Mouse (Mus musculus): ENCODE results near the gene Rita1. TPM values are rescaled to one million over a fixed set of nuclear protein-coding genes. Genes with fewer than 3 reads are reported as not detected.

The Rita1 gene
- polyA plus RNA-seq, 1 experiment from 2014 or later, result 26.2 TPM

GRCm38 (mm10) chr5:120645851-120646250 lies 33.5 kb upstream of the Rita1 start:
- peaks cover 11% of the 10 kb centered on the region for H3K4me1 ChIP-seq (replicated peaks)
- peaks cover 50% of the 10 kb centered on the region for H3K27me3 ChIP-seq
- ATAC-seq (ENCODE audit: low FRiP score), result no peak
- H3K36me3 ChIP-seq, result no peaks in the 10 kb centered on the region
- no peak overlapping the region for H3K4me3 ChIP-seq
- no peaks in the 10 kb centered on the region for H3K9me3 ChIP-seq
- H3K4me2 ChIP-seq, result no peak overlapping the region
- WGBS, result 60% methylated on average over 6 of the region's 6 CpGs
- no peak overlapping the region for H3K9ac ChIP-seq
- no peak overlapping the region for H3K27ac ChIP-seq

GRCm38 (mm10) chr5:120644227-120644626 lies 31.8 kb upstream of the Rita1 start:
- H3K27ac ChIP-seq, result no peak overlapping the region
- no peak overlapping the region for H3K4me2 ChIP-seq
- ATAC-seq (ENCODE audit: low FRiP score), result no peak
- no peak overlapping the region for H3K4me3 ChIP-seq
- H3K36me3 ChIP-seq, result no peaks in the 10 kb centered on the region
- H3K9ac ChIP-seq, result no peak overlapping the region
- H3K27me3 ChIP-seq, result peaks cover 34% of the 10 kb centered on the region
- 90% methylated on average over 3 of the region's 3 CpGs for WGBS
- no peaks in the 10 kb centered on the region for H3K9me3 ChIP-seq
- peaks cover 8% of the 10 kb centered on the region for H3K4me1 ChIP-seq (replicated peaks)

- Histone ChIP-seq H3K36me3 (no peaks in the 10 kb centered on the region), H3K27ac (no peak overlapping the region), H3K9ac (no peak overlapping the region), H3K27me3 (peaks cover 27% of the 10 kb centered on the region), H3K4me1 (replicated peaks) (peaks cover 1% of the 10 kb centered on the region), H3K4me3 (no peak overlapping the region), H3K9me3 (no peaks in the 10 kb centered on the region), H3K4me2 (no peak overlapping the region)
- 74% methylated on average over 14 of the region's 14 CpGs for WGBS
- no peak for ATAC-seq (ENCODE audit: low FRiP score)
These were observed 31.1 kb upstream of the Rita1 start for GRCm38 (mm10) chr5:120643365-120644085.

- Histone ChIP-seq H3K4me1 (replicated peaks) (no peaks in the 10 kb centered on the region), H3K27me3 (no peaks in the 10 kb centered on the region)
- WGBS, result 91% methylated on average over 7 of the region's 7 CpGs
These were observed 27.7 kb upstream of the Rita1 start for GRCm38 (mm10) chr5:120640094-120640493.

GRCm38 (mm10) chr5:120635633-120636032 lies 23.2 kb upstream of the Rita1 start:
- H3K27me3 ChIP-seq, result peaks cover 15% of the 10 kb centered on the region
- H3K9me3 ChIP-seq, result no peaks in the 10 kb centered on the region
- no peak overlapping the region for H3K4me2 ChIP-seq
- H3K36me3 ChIP-seq, result no peaks in the 10 kb centered on the region
- no peak overlapping the region for H3K27ac ChIP-seq
- no peak overlapping the region for H3K4me3 ChIP-seq
- no peak overlapping the region for H3K9ac ChIP-seq
- H3K4me1 ChIP-seq (replicated peaks), result peaks cover 6% of the 10 kb centered on the region; the same call in 1 of the 2 replicates
- 90% methylated on average over 5 of the region's 5 CpGs for WGBS
- no peak for ATAC-seq (ENCODE audit: low FRiP score)

More at GRCm38 (mm10) chr5:120640094-120640493, 27.7 kb upstream of the Rita1 start:
- no peak overlapping the region for H3K9ac ChIP-seq
- H3K27ac ChIP-seq, result no peak overlapping the region
- H3K4me3 ChIP-seq, result no peak overlapping the region
- no peak overlapping the region for H3K4me2 ChIP-seq
- no peak for ATAC-seq (ENCODE audit: low FRiP score)
- no peaks in the 10 kb centered on the region for H3K36me3 ChIP-seq
- no peaks in the 10 kb centered on the region for H3K9me3 ChIP-seq

GRCm38 (mm10) chr5:120634860-120635259 lies 22.5 kb upstream of the Rita1 start:
- H3K4me1 ChIP-seq (replicated peaks), result peaks cover 6% of the 10 kb centered on the region; the same call in 1 of the 2 replicates
- no peaks in the 10 kb centered on the region for H3K9me3 ChIP-seq
- 34% methylated on average over 5 of the region's 5 CpGs for WGBS
- no peaks in the 10 kb centered on the region for H3K36me3 ChIP-seq
- peaks cover 22% of the 10 kb centered on the region for H3K27me3 ChIP-seq
- no peak overlapping the region for H3K4me2 ChIP-seq
- H3K9ac ChIP-seq, result no peak overlapping the region
- no peak overlapping the region for H3K27ac ChIP-seq
- no peak overlapping the region for H3K4me3 ChIP-seq
- ATAC-seq (ENCODE audit: low FRiP score), result no peak

- no peak within 1 kb of the TSS for H3K27ac ChIP-seq
- H3K4me3 ChIP-seq, result no peak within 1 kb of the TSS
- ATAC-seq (ENCODE audit: low FRiP score), result no peak
- H3K27me3 ChIP-seq, result peaks cover 30% of the 10 kb centered on the region
- H3K4me2 ChIP-seq, result no peak within 1 kb of the TSS
- no peak within 1 kb of the TSS for H3K9ac ChIP-seq
- no peaks in the 10 kb centered on the region for H3K9me3 ChIP-seq
- no peaks in the 10 kb centered on the region for H3K36me3 ChIP-seq
- 51% methylated on average over 9 of the region's 9 CpGs for WGBS
- peaks cover 6% of the 10 kb centered on the region; the same call in 1 of the 2 replicates for H3K4me1 ChIP-seq (replicated peaks)
These were observed 21.7 kb upstream of the Rita1 start, which contains the start of gene Cfap73 for GRCm38 (mm10) chr5:120634131-120634530. Cfap73 (minus strand) TSS chr5:120634235.

- 91% methylated on average over 5 of the region's 5 CpGs for WGBS
- H3K27me3 ChIP-seq, result peaks cover 33% of the 10 kb centered on the region
- no peak overlapping the region for H3K4me2 ChIP-seq
- no peak overlapping the region for H3K4me3 ChIP-seq
- H3K9ac ChIP-seq, result no peak overlapping the region
- no peak overlapping the region for H3K27ac ChIP-seq
- ATAC-seq (ENCODE audit: low FRiP score), result no peak
- peaks cover 18% of the 10 kb centered on the region for H3K4me1 ChIP-seq (replicated peaks)
- no peaks in the 10 kb centered on the region for H3K9me3 ChIP-seq
- peaks cover 14% of the 10 kb centered on the region for H3K36me3 ChIP-seq
These were observed 19.5 kb upstream of the Rita1 start for GRCm38 (mm10) chr5:120631892-120632291.

- Histone ChIP-seq H3K4me3 (peak overlapping the region; percentile 20), H3K36me3 (peaks cover 22% of the 10 kb centered on the region), H3K4me2 (peak overlapping the region; percentile 49), H3K9me3 (no peaks in the 10 kb centered on the region), H3K27ac (no peak overlapping the region), H3K9ac (peak overlapping the region; percentile 55; the same call in 1 of the 2 replicates), H3K4me1 (replicated peaks) (peaks cover 18% of the 10 kb centered on the region), H3K27me3 (peaks cover 33% of the 10 kb centered on the region)
- ATAC-seq (ENCODE audit: low FRiP score), result no peak
- WGBS, result 9% methylated on average over 29 of the region's 29 CpGs
These were observed 18.7 kb upstream of the Rita1 start for GRCm38 (mm10) chr5:120631128-120631527.

- Histone ChIP-seq H3K4me1 (replicated peaks) (peaks cover 18% of the 10 kb centered on the region), H3K27me3 (peaks cover 33% of the 10 kb centered on the region), H3K9me3 (no peaks in the 10 kb centered on the region), H3K27ac (no peak overlapping the region), H3K9ac (no peak overlapping the region), H3K36me3 (peaks cover 47% of the 10 kb centered on the region), H3K4me2 (no peak overlapping the region), H3K4me3 (no peak overlapping the region)
- 53% methylated on average over 7 of the region's 7 CpGs for WGBS
- ATAC-seq (ENCODE audit: low FRiP score), result no peak
These were observed 16.2 kb upstream of the Rita1 start for GRCm38 (mm10) chr5:120628624-120629023.

- peaks cover 33% of the 10 kb centered on the region for H3K27me3 ChIP-seq
- no peak overlapping the region for H3K9ac ChIP-seq
- H3K9me3 ChIP-seq, result no peaks in the 10 kb centered on the region
- no peak overlapping the region for H3K4me3 ChIP-seq
- WGBS, result 70% methylated on average over 15 of the region's 15 CpGs
- H3K27ac ChIP-seq, result no peak overlapping the region
- no peak overlapping the region for H3K4me2 ChIP-seq
- ATAC-seq (ENCODE audit: low FRiP score), result no peak
- peaks cover 56% of the 10 kb centered on the region for H3K36me3 ChIP-seq
- peaks cover 18% of the 10 kb centered on the region for H3K4me1 ChIP-seq (replicated peaks)
These were observed 15.3 kb upstream of the Rita1 start for GRCm38 (mm10) chr5:120627515-120628300.

GRCm38 (mm10) chr5:120626399-120626798 lies 14.0 kb upstream of the Rita1 start:
- Histone ChIP-seq H3K36me3 (peaks cover 69% of the 10 kb centered on the region), H3K4me1 (replicated peaks) (peaks cover 25% of the 10 kb centered on the region), H3K27me3 (peaks cover 25% of the 10 kb centered on the region), H3K4me2 (no peak overlapping the region), H3K9ac (no peak overlapping the region), H3K27ac (no peak overlapping the region), H3K9me3 (no peaks in the 10 kb centered on the region), H3K4me3 (no peak overlapping the region)
- ATAC-seq (ENCODE audit: low FRiP score), result no peak
- 31% methylated on average over 19 of the region's 19 CpGs for WGBS

All from hindbrain, embryonic 13.5 days (tissue).